Mouse (Mus musculus): ENCODE data around the gene Pdia4. TPM values are rescaled to one million over a fixed set of nuclear protein-coding genes. Genes with fewer than 3 reads are reported as not detected.
"Not testable (repeated sequence)": the region's sequence is repeated elsewhere in the genome, so short reads cannot be mapped to it uniquely, and the experiment has no call there.

The Pdia4 gene
- 131 and 161 TPM in 2 replicates for polyA plus RNA-seq (2015; fragmentation: Nextera tagmentation; extraction: Ambion mirVana)

GRCm38 (mm10) chr6:47813257-47813878 lies at the start of gene Pdia4:
TSS of gene Pdia4 (minus strand) at chr6:47813430.
- WGBS, result under 1% methylated on average over 44 of the region's 44 CpGs

GRCm38 (mm10) chr6:47857729-47858128 lies 44.5 kb upstream of the Pdia4 start:
- H3K27me3 ChIP-seq; H3K4me2 ChIP-seq; H3K4me3 ChIP-seq; H3K27ac ChIP-seq; H3K9me3 ChIP-seq (replicated peaks); H3K4me1 ChIP-seq (replicated peaks); ATAC-seq (replicated peaks; ENCODE audit: insufficient number of reproducible peaks, insufficient read depth, low FRiP score, low read depth); H3K9ac ChIP-seq: not testable (repeated sequence)
- 86% methylated on average over 3 of the region's 3 CpGs for WGBS
- H3K36me3 ChIP-seq, result peaks cover 18% of the 10 kb centered on the region

More at GRCm38 (mm10) chr6:47813257-47813878, at the start of gene Pdia4:
- Histone ChIP-seq H3K27me3 (no peaks in the 10 kb centered on the region), H3K9me3 (replicated peaks) (no peaks in the 10 kb centered on the region), H3K36me3 (no peaks in the 10 kb centered on the region), H3K4me3 (peak within 1 kb of the TSS; percentile 73), H3K4me2 (peak within 1 kb of the TSS; percentile 71), H3K27ac (peak within 1 kb of the TSS; percentile 93), H3K4me1 (replicated peaks) (peaks cover 25% of the 10 kb centered on the region), H3K9ac (peak within 1 kb of the TSS; percentile 80)
- peak; percentile 99 for ATAC-seq (replicated peaks; ENCODE audit: insufficient number of reproducible peaks, insufficient read depth, low FRiP score, low read depth)

- H3K4me2 ChIP-seq, result no peak overlapping the region
- H3K27me3 ChIP-seq, result no peaks in the 10 kb centered on the region
- no peak for ATAC-seq (replicated peaks; ENCODE audit: insufficient number of reproducible peaks, insufficient read depth, low FRiP score, low read depth)
- no peaks in the 10 kb centered on the region for H3K4me1 ChIP-seq (replicated peaks)
- H3K27ac ChIP-seq, result no peak overlapping the region
- H3K36me3 ChIP-seq, result peaks cover 18% of the 10 kb centered on the region
- H3K9ac ChIP-seq, result no peak overlapping the region
- no peaks in the 10 kb centered on the region for H3K9me3 ChIP-seq (replicated peaks)
- WGBS, result 86% methylated on average over 6 of the region's 6 CpGs
- H3K4me3 ChIP-seq, result no peak overlapping the region
Measured at GRCm38 (mm10) chr6:47857241-47857640, 44.0 kb upstream of the Pdia4 start.

- ATAC-seq (replicated peaks; ENCODE audit: insufficient number of reproducible peaks, insufficient read depth, low FRiP score, low read depth), result no peak
Measured at GRCm38 (mm10) chr6:47845779-47846178, 32.5 kb upstream of the Pdia4 start.

GRCm38 (mm10) chr6:47842337-47842736 lies 29.1 kb upstream of the Pdia4 start:
- 84% methylated on average over 1 of the region's 1 CpGs for WGBS
- Histone ChIP-seq H3K27ac (no peak overlapping the region), H3K4me1 (replicated peaks) (peaks cover 6% of the 10 kb centered on the region), H3K27me3 (no peaks in the 10 kb centered on the region), H3K9me3 (replicated peaks) (no peaks in the 10 kb centered on the region), H3K4me2 (no peak overlapping the region), H3K4me3 (no peak overlapping the region), H3K36me3 (no peaks in the 10 kb centered on the region), H3K9ac (no peak overlapping the region)
- no peak for ATAC-seq (replicated peaks; ENCODE audit: insufficient number of reproducible peaks, insufficient read depth, low FRiP score, low read depth)

More at GRCm38 (mm10) chr6:47845779-47846178, 32.5 kb upstream of the Pdia4 start:
- no peak overlapping the region for H3K4me2 ChIP-seq
- H3K4me3 ChIP-seq, result no peak overlapping the region
- no peaks in the 10 kb centered on the region for H3K9me3 ChIP-seq (replicated peaks)
- no peak overlapping the region for H3K27ac ChIP-seq
- no peak overlapping the region for H3K9ac ChIP-seq
- no peaks in the 10 kb centered on the region for H3K27me3 ChIP-seq
- no peaks in the 10 kb centered on the region for H3K4me1 ChIP-seq (replicated peaks)
- no peaks in the 10 kb centered on the region for H3K36me3 ChIP-seq

- H3K4me3 ChIP-seq, result no peak overlapping the region
- no peak overlapping the region for H3K9ac ChIP-seq
- peaks cover 10% of the 10 kb centered on the region for H3K4me1 ChIP-seq (replicated peaks)
- H3K27me3 ChIP-seq, result no peaks in the 10 kb centered on the region
- no peak overlapping the region for H3K4me2 ChIP-seq
- WGBS, result 85% methylated on average over 2 of the region's 2 CpGs
- no peak overlapping the region for H3K27ac ChIP-seq
- ATAC-seq (replicated peaks; ENCODE audit: insufficient number of reproducible peaks, insufficient read depth, low FRiP score, low read depth), result no peak
- H3K9me3 ChIP-seq (replicated peaks), result no peaks in the 10 kb centered on the region
- no peaks in the 10 kb centered on the region for H3K36me3 ChIP-seq
Measured at GRCm38 (mm10) chr6:47841831-47842230, 28.6 kb upstream of the Pdia4 start.

GRCm38 (mm10) chr6:47841077-47841476 lies 27.8 kb upstream of the Pdia4 start:
- no peak overlapping the region for H3K9ac ChIP-seq
- H3K36me3 ChIP-seq, result no peaks in the 10 kb centered on the region
- H3K27ac ChIP-seq, result no peak overlapping the region
- H3K4me3 ChIP-seq, result no peak overlapping the region
- no peak for ATAC-seq (replicated peaks; ENCODE audit: insufficient number of reproducible peaks, insufficient read depth, low FRiP score, low read depth)
- no peaks in the 10 kb centered on the region for H3K27me3 ChIP-seq
- WGBS, result 100% methylated on average over 1 of the region's 1 CpGs
- H3K4me1 ChIP-seq (replicated peaks), result peaks cover 14% of the 10 kb centered on the region
- no peaks in the 10 kb centered on the region for H3K9me3 ChIP-seq (replicated peaks)
- H3K4me2 ChIP-seq, result no peak overlapping the region

- no peak for ATAC-seq (replicated peaks; ENCODE audit: insufficient number of reproducible peaks, insufficient read depth, low FRiP score, low read depth)
- no peak overlapping the region for H3K4me3 ChIP-seq
- no peak overlapping the region for H3K27ac ChIP-seq
- no peaks in the 10 kb centered on the region for H3K27me3 ChIP-seq
- H3K4me1 ChIP-seq (replicated peaks), result peaks cover 14% of the 10 kb centered on the region
- no peak overlapping the region; the same call in 1 of the 2 replicates for H3K9ac ChIP-seq
- no peaks in the 10 kb centered on the region for H3K36me3 ChIP-seq
- H3K9me3 ChIP-seq (replicated peaks), result no peaks in the 10 kb centered on the region
- H3K4me2 ChIP-seq, result no peak overlapping the region
- WGBS, result 24% methylated on average over 2 of the region's 2 CpGs
Measured at GRCm38 (mm10) chr6:47837630-47838029, 24.4 kb upstream of the Pdia4 start.

- peaks cover 14% of the 10 kb centered on the region for H3K4me1 ChIP-seq (replicated peaks)
- H3K9ac ChIP-seq, result peak overlapping the region; percentile 95
- no peaks in the 10 kb centered on the region for H3K9me3 ChIP-seq (replicated peaks)
- H3K36me3 ChIP-seq, result no peaks in the 10 kb centered on the region
- peak overlapping the region; percentile 85 for H3K4me3 ChIP-seq
- no peaks in the 10 kb centered on the region for H3K27me3 ChIP-seq
- H3K4me2 ChIP-seq, result peak overlapping the region; percentile 78
- under 1% methylated on average over 48 of the region's 49 CpGs for WGBS
- ATAC-seq (replicated peaks; ENCODE audit: insufficient number of reproducible peaks, insufficient read depth, low FRiP score, low read depth), result peak; percentile 74
- H3K27ac ChIP-seq, result peak overlapping the region; percentile 96
Measured at GRCm38 (mm10) chr6:47835984-47836521, 22.8 kb upstream of the Pdia4 start.

- Histone ChIP-seq H3K27ac (peak within 1 kb of the TSS; percentile 96), H3K27me3 (no peaks in the 10 kb centered on the region), H3K4me3 (peak within 1 kb of the TSS; percentile 85), H3K9ac (peak within 1 kb of the TSS; percentile 95), H3K4me1 (replicated peaks) (peaks cover 18% of the 10 kb centered on the region), H3K4me2 (peak within 1 kb of the TSS; percentile 78), H3K9me3 (replicated peaks) (no peaks in the 10 kb centered on the region), H3K36me3 (no peaks in the 10 kb centered on the region)
- peak; percentile 95 for ATAC-seq (replicated peaks; ENCODE audit: insufficient number of reproducible peaks, insufficient read depth, low FRiP score, low read depth)
- WGBS, result under 1% methylated on average over 52 of the region's 52 CpGs
Measured at GRCm38 (mm10) chr6:47835482-47835983, 22.3 kb upstream of the Pdia4 start, which contains the start of gene Zfp398. TSS of gene Zfp398 (plus strand) at chr6:47835661.

GRCm38 (mm10) chr6:47832220-47832619 lies 19.0 kb upstream of the Pdia4 start:
- Histone ChIP-seq H3K9ac (no peak overlapping the region), H3K4me2 (no peak overlapping the region), H3K27ac (no peak overlapping the region), H3K36me3 (no peaks in the 10 kb centered on the region), H3K4me1 (replicated peaks) (peaks cover 15% of the 10 kb centered on the region), H3K9me3 (replicated peaks) (no peaks in the 10 kb centered on the region), H3K4me3 (no peak overlapping the region), H3K27me3 (no peaks in the 10 kb centered on the region)
- 73% methylated on average over 1 of the region's 1 CpGs for WGBS
- ATAC-seq (replicated peaks; ENCODE audit: insufficient number of reproducible peaks, insufficient read depth, low FRiP score, low read depth), result no peak
